Mouse (Mus musculus) MEL (cell line): ENCODE results near the gene Gm42417. TPM values are rescaled to one million over a fixed set of nuclear protein-coding genes. Genes with fewer than 3 reads are reported as not detected.

Experiments used
- DNase-seq: peaks from one replicate; pipeline ENCODE4 v3.0.0; 2011; ENCODE audit warnings: low read depth, low spot score
- H3K27ac ChIP-seq: 2 replicates; pipeline ENCODE4 v1.5.1; 2012; ENCODE audit warnings: low read depth, mild to moderate bottlenecking, control low read depth, low read length, moderate library complexity; ENCODE audit not compliant: control insufficient read depth
- H3K27me3 ChIP-seq, 2 experiments: fragments of 150-350 bp in 1 of 2; sonication (generic) in 1 of 2; 2 replicates each; pipeline ENCODE4 v1.6.1; 2012; ENCODE audit warnings: low read length in 2 of 2, mild to moderate bottlenecking in 2 of 2, improper control_type of control experiment in 1 of 2, moderate library complexity in 1 of 2; ENCODE audit not compliant: insufficient read depth in 2 of 2, control insufficient read depth in 1 of 2
- H3K36me3 ChIP-seq, 2 experiments: 2 replicates each; pipeline ENCODE4 v1.6.1; 2012 to 2014; ENCODE audit warnings: low read length in 2 of 2, improper control_type of control experiment in 1 of 2, inconsistent platforms in 1 of 2, mild to moderate bottlenecking in 1 of 2; ENCODE audit not compliant: insufficient read depth in 2 of 2, control insufficient read depth in 1 of 2
- H3K4me1 ChIP-seq, 2 experiments: fragments of 150-350 bp in 1 of 2; sonication (generic) in 1 of 2; 2 replicates each; pipeline ENCODE4 v1.6.1; 2012; ENCODE audit warnings: low read length in 2 of 2, improper control_type of control experiment in 1 of 2, mild to moderate bottlenecking in 1 of 2; ENCODE audit not compliant: insufficient read depth in 2 of 2, control insufficient read depth in 1 of 2
- H3K4me3 ChIP-seq, 2 experiments: fragments of 150-350 bp in 1 of 2; sonication (generic) in 1 of 2; 2 replicates each; pipeline ENCODE4 v1.5.1; 2012; ENCODE audit warnings: low read depth in 2 of 2, low read length in 2 of 2, mild to moderate bottlenecking in 2 of 2, moderate library complexity in 2 of 2, control low read depth in 1 of 2, improper control_type of control experiment in 1 of 2; ENCODE audit not compliant: control insufficient read depth in 1 of 2, insufficient read depth in 1 of 2
- H3K79me2 ChIP-seq: 2 replicates; pipeline ENCODE4 v1.6.1; 2012; ENCODE audit warnings: mild to moderate bottlenecking, low read length, moderate library complexity; ENCODE audit not compliant: control insufficient read depth, poor library complexity, insufficient read depth
- H3K9ac ChIP-seq: 2 replicates; pipeline ENCODE4 v1.6.1; 2012; ENCODE audit warnings: low read depth, mild to moderate bottlenecking, control low read depth, low read length, moderate library complexity; ENCODE audit not compliant: control insufficient read depth, poor library complexity, severe bottlenecking
- H3K9me3 ChIP-seq: fragments of 150-350 bp; sonication (generic); replicated peaks from 2 replicates; pipeline ENCODE4 v1.6.1; 2012; ENCODE audit warnings: mild to moderate bottlenecking, low read length, improper control_type of control experiment, moderate library complexity; ENCODE audit not compliant: insufficient read depth
- ETS1 ChIP-seq: IDR thresholded peaks from 2 replicates; pipeline ENCODE4 v1.6.1; 2012; ENCODE audit warnings: low read depth, mild to moderate bottlenecking, inconsistent platforms, low read length, improper control_type of control experiment, moderate library complexity
- GABPA ChIP-seq: IDR thresholded peaks from 2 replicates; pipeline ENCODE4 v1.6.1; 2012; ENCODE audit warnings: low read depth, mild to moderate bottlenecking, inconsistent platforms, low read length, improper control_type of control experiment, moderate library complexity
- KAT2A ChIP-seq: conservative IDR thresholded peaks from 2 replicates; pipeline ENCODE4 v1.6.1; 2012; ENCODE audit warnings: low read depth, low read length, improper control_type of control experiment, inconsistent platforms
- MAFK ChIP-seq: IDR thresholded peaks from 2 replicates; pipeline ENCODE4 v1.6.1; 2011; ENCODE audit warnings: low read depth, mild to moderate bottlenecking, low read length, improper control_type of control experiment, borderline replicate concordance
- MEF2A ChIP-seq: IDR thresholded peaks from 2 replicates; pipeline ENCODE4 v1.6.1; 2014; ENCODE audit warnings: low read depth, mild to moderate bottlenecking, inconsistent platforms, low read length, improper control_type of control experiment; ENCODE audit not compliant: poor library complexity, insufficient replicate concordance, severe bottlenecking; ENCODE audit errors: extremely low read depth
- MXI1 ChIP-seq: IDR thresholded peaks from 2 replicates; pipeline ENCODE4 v1.6.1; 2011; ENCODE audit warnings: mild to moderate bottlenecking, low read depth, low read length, improper control_type of control experiment
- MYC ChIP-seq: IDR thresholded peaks from 2 replicates; pipeline ENCODE4 v1.6.1; 2011; ENCODE audit warnings: low read depth, mild to moderate bottlenecking, low read length, improper control_type of control experiment, moderate library complexity
- POLR2A ChIP-seq, 2 experiments: IDR thresholded peaks; 2 replicates each; pipeline ENCODE4 v1.6.1; 2011 to 2012; ENCODE audit warnings: low read length in 2 of 2, mild to moderate bottlenecking in 2 of 2, control low read depth in 1 of 2, improper control_type of control experiment in 1 of 2, low read depth in 1 of 2, moderate library complexity in 1 of 2; ENCODE audit not compliant: control insufficient read depth in 1 of 2, insufficient read depth in 1 of 2, poor library complexity in 1 of 2
- POLR2AphosphoS2 ChIP-seq: IDR thresholded peaks from 2 replicates; pipeline ENCODE4 v1.6.1; 2011; ENCODE audit warnings: low read length, improper control_type of control experiment
- POLR2AphosphoS5 ChIP-seq: IDR thresholded peaks from 2 replicates; pipeline ENCODE4 v1.6.1; 2012; ENCODE audit warnings: low read depth, borderline replicate concordance, mild to moderate bottlenecking, inconsistent platforms, low read length, moderate library complexity, mixed read lengths
- TAL1 ChIP-seq: IDR thresholded peaks from 2 replicates; pipeline ENCODE4 v1.6.1; 2012; ENCODE audit warnings: mild to moderate bottlenecking, inconsistent platforms, low read length, moderate library complexity, mixed read lengths
- TBP ChIP-seq: IDR thresholded peaks from 2 replicates; pipeline ENCODE4 v1.8.0; 2011; ENCODE audit warnings: low read depth, low read length, improper control_type of control experiment
- TCF12 ChIP-seq: IDR thresholded peaks from 2 replicates; pipeline ENCODE4 v1.6.1; 2014; ENCODE audit warnings: low read depth, mild to moderate bottlenecking, inconsistent platforms, low read length, improper control_type of control experiment, moderate library complexity
- ZC3H11A ChIP-seq: IDR thresholded peaks from 2 replicates; pipeline ENCODE4 v1.6.1; 2012; ENCODE audit warnings: low read depth, mild to moderate bottlenecking, inconsistent platforms, low read length, improper control_type of control experiment
- ZNF384 ChIP-seq: IDR thresholded peaks from 2 replicates; pipeline ENCODE4 v1.6.1; 2012; ENCODE audit warnings: low read depth, mild to moderate bottlenecking, inconsistent platforms, low read length, improper control_type of control experiment
- polyA plus RNA-seq, 2 experiments: library from polyadenylated mRNA; stranded (reverse) in 1 of 2; unstranded in 1 of 2; fragments of >175 nt in 1 of 2; fragments of >200 nt in 1 of 2; gene quantifications; 2 replicates each; pipeline versions ENCODE4 v1.2.1 to v1.2.4; 2012; ENCODE audit warnings: low replicate concordance in 2 of 2, low read depth in 1 of 2; ENCODE audit not compliant: insufficient read length in 2 of 2, insufficient read depth in 1 of 2, missing spikeins in 1 of 2
- total RNA-seq: library from RNA; depleted of rRNA; stranded (reverse); fragments of 300-350 nt; gene quantifications from 2 replicates; pipeline ENCODE4 v1.2.3, GENCODE M21; 2012

Gm42417 gene
- total and polyA plus RNA-seq, 3 experiments, result 0.74 TPM; not detected in 2

GRCm38 (mm10) chr1:36580384-36581207, 41.4 kb upstream of the Gm42417 start:
- Histone ChIP-seq H3K27ac (no peak overlapping the region), H3K79me2 (no peaks in the 10 kb centered on the region), H3K36me3 (no peaks in the 10 kb centered on the region), H3K4me3 (peak overlapping the region; percentile 34 to 36), H3K9me3 (no peaks in the 10 kb centered on the region), H3K4me1 (no peaks in the 10 kb centered on the region), H3K9ac (peak overlapping the region; percentile 40; the same call in 1 of the 2 replicates), H3K27me3 (no peaks in the 10 kb centered on the region; a peak in 1 of 4 replicates)
- TF ChIP-seq MAFK, result peak; percentile 78
- TF ChIP-seq ETS1, result 0 out of 2 replicates have a peak, but pooled peaks have one; percentile 28
- TF ChIP-seq ZC3H11A, result no peak
- peak; percentile 49; the same call in 1 of the 2 replicates for TF ChIP-seq MXI1
- TF ChIP-seq POLR2A (IDR thresholded peaks at IDR 0.05; ENCODE audit: control insufficient read depth in 1 of 2, insufficient read depth in 1 of 2, low read depth in 1 of 2, low read length in 2 of 2, poor library complexity in 1 of 2), result no peak
- peak; percentile 72 for DNase-seq

GRCm38 (mm10) chr1:36579974-36580383, 40.8 kb upstream of the Gm42417 start:
- Histone ChIP-seq H3K27ac (no peak overlapping the region), H3K9ac (no peak overlapping the region), H3K79me2 (no peaks in the 10 kb centered on the region), H3K9me3 (no peaks in the 10 kb centered on the region), H3K27me3 (no peaks in the 10 kb centered on the region), H3K4me3 (no peak overlapping the region), H3K36me3 (no peaks in the 10 kb centered on the region), H3K4me1 (no peaks in the 10 kb centered on the region)
- DNase-seq, result peak; percentile 13
- no peak for TF ChIP-seq TAL1
- no peak for TF ChIP-seq POLR2AphosphoS5
- no peak for TF ChIP-seq MEF2A
- no peak for TF ChIP-seq GABPA
- TF ChIP-seq ZNF384, result no peak
- no peak for TF ChIP-seq KAT2A

- no peak for DNase-seq
- Histone ChIP-seq H3K79me2 (no peaks in the 10 kb centered on the region), H3K36me3 (no peaks in the 10 kb centered on the region), H3K9ac (no peak overlapping the region), H3K27ac (no peak overlapping the region), H3K27me3 (no peaks in the 10 kb centered on the region; a peak in 2 of 4 replicates), H3K4me3 (no peak overlapping the region), H3K9me3 (no peaks in the 10 kb centered on the region), H3K4me1 (no peaks in the 10 kb centered on the region)
- no peak for TF ChIP-seq POLR2AphosphoS2
- no peak for TF ChIP-seq TBP
- no peak for TF ChIP-seq ZNF384
- TF ChIP-seq MYC, result no peak
- no peak for TF ChIP-seq TCF12
These were observed 37.9 kb upstream of the Gm42417 start for GRCm38 (mm10) chr1:36576991-36577675.
